Mouse (Mus musculus) left cerebral cortex, adult 8-10 months (tissue): Measurements from ENCODE around the gene Grip2. TPM values are rescaled to one million over a fixed set of nuclear protein-coding genes. Genes with fewer than 3 reads are reported as not detected.

Experiments
- DNase-seq, 2 experiments: peaks; one replicate each; pipeline ENCODE4 v3.0.0; 2022; ENCODE audit warnings: low spot score in 2 of 2
- total RNA-seq, 4 experiments: library from RNA; stranded (reverse); gene quantifications; 2 replicates each; pipeline ENCODE4 v1.2.4; 2022

Grip2 gene
- 10 to 100 TPM; 16.3 to 22.1 (median 19.0) TPM for total RNA-seq

DNA sequence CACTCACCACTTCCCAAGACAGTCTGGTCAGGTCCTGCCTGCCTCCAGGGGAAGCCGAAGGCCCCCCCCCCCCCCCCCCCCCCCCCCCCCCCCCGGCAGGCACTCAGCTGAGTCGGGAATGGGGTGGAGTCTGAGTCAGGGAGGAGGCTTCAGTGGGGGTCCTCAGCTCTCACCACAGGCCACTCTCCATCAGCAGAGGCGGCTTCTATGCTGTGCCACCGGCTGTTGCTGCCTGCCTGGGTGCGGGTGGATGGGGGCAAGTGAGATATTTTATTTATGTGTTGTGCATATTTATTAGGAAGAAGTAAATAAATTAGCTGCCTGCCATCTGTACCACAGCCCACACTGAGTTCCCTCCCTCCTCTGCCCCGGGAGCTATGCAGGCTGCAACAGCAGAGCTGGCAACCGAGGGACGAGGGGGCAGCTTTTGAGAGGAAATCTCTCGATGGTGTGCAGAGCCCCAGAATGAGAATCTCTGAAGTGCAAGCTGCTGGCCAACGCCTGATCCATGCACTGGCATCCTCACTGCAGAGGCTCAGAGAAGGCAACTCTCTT, at the start of gene Grip2:
TSS of gene Grip2 (minus strand) at position 235 of the 555 bp plus-strand sequence.
- DNase-seq: peak in 1 of 2 experiments; percentile 45

DNA sequence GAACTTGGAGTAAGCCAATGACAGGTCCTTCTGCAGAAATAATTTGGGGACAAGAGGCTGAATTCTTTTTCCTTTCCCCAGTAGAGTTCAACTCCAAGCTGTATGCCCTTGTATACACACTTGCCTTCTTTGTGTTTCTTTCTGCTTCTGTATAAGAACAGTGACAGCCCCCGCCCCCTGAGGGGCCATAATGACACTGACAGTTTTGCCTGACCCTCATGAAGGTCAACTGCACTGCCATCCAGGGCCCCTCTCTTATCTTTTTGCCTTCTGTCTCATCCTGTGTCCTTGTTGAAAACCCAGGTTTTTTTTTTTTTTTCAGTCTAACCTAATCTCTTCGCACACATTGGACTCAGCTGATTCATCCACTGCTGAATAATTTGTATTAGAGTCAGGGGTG, 45.7 kb upstream of the Grip2 start:
- DNase-seq: no peak

DNA sequence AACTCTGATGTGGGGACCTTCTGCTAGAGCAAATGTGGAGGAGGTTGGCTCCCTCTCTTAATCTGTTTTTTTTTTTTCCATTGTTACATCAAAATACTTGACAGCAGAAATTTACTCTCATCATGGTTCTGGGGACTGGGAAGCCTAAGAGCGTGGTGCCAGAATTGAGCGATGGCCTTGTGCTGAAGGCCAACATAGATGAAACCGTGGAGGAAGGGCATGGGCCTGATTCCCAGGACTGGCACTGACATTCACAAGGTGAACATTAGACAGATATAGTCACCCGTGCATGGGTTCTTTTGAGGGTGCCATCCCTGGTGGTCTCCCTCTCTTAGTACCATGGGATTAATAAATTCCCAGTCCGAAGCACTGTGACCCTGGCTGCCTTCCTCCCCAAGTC, 41.0 kb upstream of the Grip2 start:
- no peak for DNase-seq

DNA sequence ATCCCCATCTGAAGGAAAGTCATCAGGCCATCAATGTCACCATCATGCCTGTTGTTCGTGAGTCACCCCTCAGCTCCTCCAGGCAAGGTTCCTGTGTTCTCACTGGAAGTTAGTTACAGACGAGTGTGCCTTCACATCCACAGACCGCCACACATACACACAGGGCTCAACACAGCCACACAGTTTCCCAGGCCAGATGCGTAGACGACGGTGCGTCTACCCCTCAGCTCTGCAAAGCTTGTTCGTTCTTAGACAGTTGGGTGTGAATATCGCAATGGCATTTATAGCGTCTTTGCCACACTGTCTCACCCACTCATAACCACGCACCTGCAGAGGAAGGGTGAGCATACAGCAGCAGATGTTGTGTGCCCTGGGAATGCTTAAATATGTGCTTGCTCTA, 38.6 kb upstream of the Grip2 start:
- peak; percentile 15 to 71 for DNase-seq

DNA sequence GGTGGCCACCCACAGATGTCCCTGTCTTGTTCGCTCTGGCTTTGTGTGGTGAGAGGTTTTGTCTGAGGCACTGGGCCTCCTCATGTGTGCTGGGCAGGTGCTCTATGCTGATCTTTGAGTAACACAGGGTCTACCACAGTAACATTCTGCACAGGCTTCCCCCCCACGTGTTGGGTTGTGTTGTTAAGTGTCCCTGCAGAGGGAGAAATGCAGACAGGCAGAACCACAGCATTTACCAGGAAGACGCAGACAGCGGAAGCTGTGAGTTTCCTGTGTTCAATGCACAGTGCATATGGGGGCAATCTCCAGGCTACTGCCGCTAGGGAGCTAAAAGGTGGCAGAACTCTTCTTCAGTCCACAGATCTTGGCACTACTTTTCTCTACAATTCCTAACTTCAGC, 37.5 kb upstream of the Grip2 start:
- no peak for DNase-seq

DNA sequence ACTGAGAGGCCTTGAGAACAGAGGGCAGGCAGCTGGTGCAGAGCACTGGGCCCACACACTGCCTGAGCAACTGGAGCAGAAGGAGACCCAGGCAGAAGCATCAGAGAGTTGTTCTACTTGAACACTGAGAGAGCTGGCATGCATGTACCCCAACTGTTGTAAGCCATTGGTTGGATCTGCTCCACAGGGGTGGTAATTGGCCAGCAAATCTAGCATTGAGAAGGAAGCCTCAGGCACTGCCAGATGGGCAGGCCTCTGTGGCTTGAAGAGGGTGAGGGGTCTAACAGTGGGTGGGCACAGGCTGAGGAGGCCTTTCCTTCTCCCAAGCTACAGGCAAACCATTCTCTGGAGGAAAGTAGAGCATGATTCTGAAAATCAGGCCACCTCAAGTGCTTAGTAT, 35.8 kb upstream of the Grip2 start:
- DNase-seq: no peak

DNA sequence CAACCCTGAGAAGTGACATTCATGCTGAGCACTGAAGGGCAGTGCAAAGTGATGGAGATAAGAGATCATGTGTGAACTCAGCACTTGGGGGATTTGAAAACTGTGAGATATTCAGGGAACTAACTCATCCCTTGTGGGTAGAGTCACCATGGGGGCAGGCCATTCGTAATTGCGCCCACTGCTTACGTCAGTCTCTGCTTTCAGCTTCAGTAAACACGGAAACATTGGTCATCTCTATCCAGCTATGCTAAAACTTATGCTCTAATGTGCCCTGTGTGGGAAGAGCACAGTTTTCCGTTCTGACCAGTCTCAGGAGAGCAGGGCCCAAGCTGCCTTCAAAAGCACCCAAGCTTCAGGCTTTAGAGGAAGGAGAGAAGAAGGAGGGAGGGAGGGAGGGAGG, 31.3 kb upstream of the Grip2 start:
- no peak for DNase-seq

DNA sequence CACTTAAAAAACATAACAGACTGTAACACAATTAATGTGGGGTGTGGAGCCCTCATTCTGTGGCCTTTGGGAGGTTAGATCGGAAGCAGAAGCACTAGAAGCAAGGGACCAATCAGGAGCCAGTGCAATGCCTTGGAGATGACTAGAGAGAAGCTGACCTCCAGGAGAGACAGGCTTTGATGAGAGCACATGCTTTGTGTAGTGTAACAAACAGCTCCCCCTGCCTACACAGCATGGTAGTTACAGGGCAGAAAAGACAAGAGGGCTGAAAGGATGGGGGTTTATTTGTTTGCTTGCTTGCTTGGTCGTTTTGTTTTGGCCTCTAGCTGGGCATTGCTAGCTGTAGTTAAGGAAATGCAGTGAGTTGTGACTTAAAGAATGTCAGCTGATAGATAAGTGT, 25.5 kb upstream of the Grip2 start:
- DNase-seq: no peak

DNA sequence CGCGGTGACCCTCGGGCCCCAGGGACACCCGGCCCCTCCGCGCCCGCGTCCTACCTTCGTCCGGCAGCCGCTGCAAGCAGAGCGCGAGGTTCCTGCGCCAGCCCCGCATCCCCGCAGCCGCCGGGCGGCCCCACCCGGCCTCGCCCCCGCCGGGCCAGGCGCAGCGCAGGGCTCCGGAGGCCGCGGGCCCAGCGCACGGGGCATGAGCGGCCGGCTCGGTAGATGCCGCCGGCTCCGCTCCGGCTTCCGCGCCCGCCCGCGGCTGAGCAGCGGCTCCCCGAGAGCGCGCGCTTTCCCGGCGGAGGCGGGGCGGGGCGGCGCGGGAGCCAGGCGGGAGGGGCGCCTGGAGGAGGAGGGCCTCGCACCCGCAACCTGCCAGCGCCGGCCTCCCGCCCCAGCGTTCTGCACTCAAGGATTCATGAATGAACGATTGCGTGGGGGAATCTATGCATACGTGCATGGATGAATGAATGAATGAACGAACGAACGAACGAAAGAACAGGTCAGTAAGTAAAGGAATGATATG, 16.6 kb upstream of the Grip2 start:
- DNase-seq: no peak

DNA sequence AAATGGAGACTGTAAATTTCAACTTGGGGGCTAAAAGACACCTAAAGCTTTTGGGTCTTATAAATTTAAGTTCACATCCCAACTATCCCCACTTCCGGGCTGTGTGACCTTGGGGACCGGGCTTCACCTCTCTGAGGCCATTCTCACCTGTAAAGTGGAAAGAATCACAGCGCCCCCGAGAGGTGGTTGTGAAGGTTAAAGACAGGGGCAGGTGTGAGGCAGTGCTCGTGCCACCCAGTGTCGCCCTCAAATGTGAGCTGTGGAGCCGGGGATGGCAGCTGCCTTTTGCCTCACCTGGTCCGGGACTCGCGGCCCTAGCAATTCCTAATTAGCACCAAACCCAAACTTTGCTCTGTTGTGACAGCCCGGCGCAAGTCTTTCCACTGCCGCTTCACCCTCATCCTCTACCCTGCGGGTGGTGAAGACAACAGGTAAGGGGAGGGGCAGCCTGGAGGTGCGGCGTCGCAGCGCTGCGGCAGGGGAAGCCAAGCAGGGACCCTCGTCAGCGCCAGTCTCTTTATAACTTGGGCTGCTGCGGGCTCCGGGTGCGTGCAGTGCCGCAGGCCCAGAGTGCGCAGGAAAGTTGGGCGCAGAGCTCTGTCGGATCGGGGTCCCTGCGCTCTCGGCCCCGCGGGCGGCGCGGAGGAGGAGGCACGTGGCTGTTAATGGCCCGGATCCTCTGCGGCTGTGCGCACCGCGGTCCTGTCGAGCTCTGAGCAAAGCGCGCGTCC, 16.0 kb upstream of the Grip2 start:
- DNase-seq: no peak

DNA sequence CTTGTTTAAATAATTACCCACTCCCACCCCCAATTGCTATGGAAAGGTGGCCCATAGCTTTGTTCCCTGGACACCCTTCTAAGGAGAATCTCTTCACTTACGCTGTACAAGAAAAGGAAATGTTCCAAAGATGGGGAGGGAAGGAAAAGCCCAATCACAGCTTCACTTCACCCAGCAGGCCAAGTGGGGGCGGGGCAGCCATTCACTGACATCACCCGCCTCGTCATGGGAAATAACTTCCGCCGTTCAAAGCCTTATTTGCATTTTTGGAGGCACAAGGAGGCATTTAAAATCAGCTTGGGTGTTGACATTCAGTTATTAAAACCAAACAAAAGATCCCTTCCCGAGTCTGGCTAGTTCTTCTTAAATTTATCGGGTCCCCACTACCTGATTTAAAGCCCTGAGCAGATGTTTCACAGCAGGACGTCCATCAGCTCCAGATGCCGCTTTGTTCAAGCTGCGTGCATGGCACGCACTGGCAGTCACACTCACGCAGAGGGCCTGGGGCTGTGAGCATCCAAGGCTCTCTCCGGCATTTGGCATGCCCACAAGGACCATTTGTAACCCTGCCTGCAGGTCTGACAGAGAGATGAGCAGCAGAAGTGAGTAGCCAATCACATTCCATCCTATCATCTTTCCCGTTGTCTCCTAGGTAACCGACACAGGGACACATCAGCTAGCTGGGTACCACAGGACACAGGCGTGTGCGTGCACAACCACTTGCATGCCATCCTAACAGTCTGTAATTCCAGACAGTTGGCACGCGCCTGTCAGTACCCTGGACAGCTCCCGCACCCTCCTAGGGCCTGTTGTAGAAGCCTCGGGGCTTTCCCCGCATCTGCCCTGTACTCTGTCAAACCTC, 12.2 kb upstream of the Grip2 start:
- peak; percentile 39 to 61 for DNase-seq

DNA sequence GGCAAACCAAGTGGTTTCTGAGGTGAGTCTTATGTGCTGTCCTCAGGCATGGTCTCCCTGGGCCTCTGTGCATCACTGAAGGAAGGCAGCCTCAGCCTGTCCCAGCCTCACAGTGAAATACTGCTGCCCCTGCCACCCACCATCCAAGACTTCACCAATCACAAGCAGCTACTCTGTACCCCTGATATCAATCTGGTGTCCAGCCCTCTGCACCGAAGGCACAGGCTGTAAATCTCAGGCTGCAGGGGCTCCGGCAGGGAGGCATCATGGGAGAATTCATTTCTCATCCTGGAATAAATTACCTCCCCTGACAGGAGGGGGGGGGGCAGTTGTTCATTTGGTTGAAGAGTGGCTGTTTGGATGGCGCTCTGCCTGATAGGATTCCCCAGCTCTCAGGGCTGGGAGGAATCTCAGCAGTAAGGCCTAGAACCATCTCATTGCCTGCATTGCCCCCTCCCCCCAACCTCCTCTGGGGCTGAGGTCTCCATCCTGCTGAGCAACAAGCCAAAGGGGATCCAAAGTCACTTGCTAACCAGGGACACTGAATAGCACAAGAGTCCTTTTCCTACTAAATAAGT, 5.9 kb upstream of the Grip2 start:
- DNase-seq: no peak

DNA sequence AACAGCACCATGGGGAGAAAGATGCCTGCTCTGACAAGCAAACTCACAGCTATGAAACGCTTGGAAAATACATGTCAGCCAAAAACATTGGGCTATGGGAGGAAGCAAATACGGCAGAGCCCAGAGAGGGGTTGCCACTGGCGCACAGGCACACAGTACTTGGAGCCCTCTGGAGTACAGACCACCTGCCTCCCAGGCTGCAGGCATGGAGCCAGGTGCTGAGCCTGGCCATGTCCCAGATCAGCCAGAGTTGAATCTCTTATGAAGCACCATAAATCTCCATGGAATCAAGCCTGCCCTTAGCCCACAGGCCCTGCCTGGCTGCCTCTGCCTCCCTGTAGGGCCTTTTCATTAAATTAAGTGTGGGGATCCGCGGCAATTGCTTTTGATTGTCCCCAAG, 876 bp upstream of the Grip2 start:
- no peak for DNase-seq

DNA sequence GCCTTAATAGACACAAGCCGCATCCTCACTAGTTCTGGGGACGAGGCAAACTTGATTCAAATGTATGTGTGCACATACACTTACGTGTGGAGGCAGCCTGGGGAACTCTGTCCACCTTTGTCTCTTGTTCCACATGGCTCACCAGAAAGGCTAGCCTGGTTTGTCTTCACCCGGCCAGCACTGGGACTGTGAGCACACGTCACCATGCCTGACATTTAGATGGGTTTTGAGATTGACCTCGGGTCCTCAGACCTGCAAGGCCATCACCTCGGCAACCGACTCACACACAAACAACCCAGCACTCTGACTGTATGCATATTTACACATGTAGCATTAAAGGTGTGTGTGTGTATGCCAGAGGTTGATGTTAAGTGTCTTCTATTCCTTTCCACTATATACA, 8.8 kb downstream of the Grip2 start:
- no peak for DNase-seq

DNA sequence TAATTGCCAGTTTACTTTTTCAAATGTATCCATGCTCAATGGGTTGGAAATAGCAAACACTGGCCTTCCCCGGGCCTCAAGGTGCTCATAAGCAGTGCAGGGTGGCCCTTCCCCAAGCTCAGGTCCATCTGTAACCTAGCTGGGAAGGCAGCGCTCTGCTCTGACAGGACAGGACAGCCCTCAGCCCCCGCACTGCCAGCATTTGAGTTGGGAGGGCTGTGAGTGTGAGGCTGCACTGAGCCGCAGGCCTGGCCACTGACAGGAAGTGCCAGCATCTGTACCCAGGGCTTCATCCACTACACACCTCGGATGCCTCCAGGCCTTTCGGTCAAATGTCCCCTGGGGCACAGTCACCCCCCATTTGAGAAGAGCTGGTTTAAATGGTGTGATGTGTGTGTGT, 11.1 kb downstream of the Grip2 start:
- no peak for DNase-seq

DNA sequence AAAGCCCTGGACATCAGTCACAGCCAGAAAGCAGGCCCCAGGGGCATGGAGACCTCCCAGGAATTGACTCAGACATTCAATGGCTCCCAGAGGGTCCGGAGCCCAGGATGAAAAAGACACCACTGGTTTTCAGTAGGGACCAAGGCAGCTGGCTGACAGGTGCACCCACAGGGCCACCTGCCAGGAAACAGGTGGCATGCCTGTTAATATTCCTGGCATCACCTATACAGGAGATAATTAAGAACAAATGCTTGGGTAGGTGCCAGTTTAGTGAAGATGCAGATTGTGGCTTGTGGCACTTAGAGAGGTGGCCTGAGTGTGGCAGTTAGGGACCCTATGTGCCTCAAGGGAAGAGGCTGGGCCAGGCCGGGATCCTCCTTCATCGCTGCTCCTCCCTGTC, 13.4 kb downstream of the Grip2 start:
- DNase-seq: no peak

DNA sequence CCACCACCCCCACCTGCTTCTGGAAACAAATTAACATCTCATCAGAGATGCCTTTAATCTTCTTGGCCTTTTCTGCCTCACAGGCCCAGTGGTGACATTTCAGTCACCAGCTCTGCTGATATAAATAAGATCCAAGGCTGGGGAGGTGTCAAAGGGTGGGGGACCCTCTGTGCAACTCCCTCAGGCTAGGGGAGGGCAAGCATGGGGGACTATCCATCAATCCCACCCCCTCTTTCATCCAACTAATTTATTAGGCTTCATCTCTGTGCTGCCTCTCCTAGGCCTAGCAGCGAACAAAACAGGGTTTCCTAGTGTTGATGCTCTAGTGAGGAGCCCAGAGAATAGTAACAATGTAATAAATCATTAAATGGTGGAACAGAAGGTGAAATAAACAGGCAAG, 17.0 kb downstream of the Grip2 start:
- no peak for DNase-seq

DNA sequence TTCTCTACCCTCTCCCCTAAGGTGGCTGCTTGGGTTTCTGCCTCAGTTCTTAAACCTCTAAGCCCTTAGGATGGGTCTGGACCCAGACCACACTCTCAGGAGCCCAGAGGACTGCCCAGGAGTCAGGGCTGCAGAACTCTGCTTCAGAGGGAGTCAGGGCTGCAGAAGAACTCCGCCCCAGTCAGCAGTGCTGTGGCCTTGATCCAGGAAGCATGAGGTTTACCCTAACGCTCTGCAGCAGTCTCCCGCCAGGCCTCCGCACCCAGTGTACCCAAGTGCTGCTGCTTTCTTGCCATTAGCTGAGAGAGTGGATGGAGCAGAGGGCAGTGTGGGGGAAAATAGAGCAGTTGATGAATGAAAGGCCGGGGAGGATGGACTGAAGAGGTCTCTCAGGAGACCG, 19.0 kb downstream of the Grip2 start:
- no peak for DNase-seq

DNA sequence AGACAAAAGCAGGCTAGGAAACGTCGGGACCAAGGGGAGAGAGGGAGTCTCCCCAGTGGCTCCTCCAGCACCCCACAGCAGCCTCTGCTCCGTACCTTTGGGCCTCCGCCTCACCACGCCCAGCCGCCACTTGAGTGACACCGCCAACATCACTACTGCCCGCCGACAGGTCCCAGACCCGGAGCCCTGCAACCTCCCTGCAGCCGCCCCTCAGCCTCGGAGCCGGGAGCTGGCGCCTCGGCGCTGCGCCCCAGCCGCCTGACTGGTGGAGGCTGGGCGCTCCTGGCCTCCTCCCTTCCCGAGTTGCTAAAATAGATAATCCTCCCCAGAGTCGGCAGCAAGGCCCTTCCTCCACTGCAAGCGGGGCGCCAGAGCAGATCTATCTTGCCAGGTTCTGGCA, 19.9 kb downstream of the Grip2 start:
- DNase-seq: peak; percentile 25 to 44

DNA sequence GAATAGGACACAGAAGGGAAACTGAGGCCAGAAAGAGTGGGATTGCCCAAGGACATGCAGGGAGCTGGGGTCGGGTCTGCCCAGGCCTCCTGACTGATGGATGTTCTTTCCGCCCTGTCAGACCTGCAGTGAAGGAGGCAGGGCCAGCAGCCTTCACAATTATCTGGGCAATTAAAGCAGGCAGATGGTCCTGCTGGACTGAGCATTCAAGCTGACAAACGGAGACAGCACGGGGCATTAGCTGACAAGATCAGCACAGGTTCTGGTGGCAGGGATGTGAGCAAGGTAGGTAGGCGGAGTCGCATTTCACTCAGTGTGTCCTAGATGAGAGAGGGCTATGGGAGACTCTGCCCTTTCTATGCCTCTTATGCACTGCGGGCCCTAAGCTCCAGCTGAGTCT, 22.9 kb downstream of the Grip2 start:
- DNase-seq: no peak

DNA sequence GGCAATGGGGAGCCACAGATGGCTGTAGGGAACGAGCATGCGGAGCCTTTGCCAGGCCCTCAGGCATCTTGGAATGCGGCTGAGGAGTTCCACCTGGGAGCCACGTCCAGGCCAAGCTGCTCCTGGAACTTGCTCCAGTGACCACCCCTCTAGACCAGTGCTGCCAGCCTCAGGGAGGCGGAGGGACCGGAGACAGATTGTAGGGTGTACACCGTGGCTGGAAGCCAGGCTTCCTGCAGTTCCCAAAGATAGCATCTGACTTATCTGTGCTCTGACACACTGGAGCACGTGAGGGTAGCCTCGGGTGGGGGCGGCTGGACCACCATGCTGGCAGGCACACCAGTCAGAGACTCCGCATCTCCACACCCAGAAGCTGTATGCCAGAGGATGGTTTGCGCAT, 28.6 kb downstream of the Grip2 start:
- DNase-seq: peak in 1 of 2 experiments; percentile 66

DNA sequence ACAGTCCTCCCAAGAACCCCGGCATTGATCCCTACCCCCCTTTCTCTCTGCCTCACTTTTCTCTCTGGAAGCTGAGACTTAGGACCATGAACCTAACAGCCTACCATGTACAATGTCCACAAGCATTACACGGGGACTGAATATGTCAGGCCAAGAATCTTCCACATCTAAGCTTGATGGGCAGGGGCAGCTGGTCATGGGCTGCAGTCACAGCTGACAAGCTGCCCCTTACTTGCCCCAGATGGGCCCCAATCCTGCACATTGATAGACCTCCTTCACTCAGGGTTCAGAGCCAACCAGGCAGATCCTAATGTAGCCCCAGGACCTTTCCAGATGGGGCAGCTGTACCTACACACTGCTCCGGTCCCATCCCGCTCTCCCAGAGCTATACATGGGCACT, 30.3 kb downstream of the Grip2 start:
- DNase-seq: no peak
